Mouse (Mus musculus): ENCODE results near the gene Gm21190.

DNA sequence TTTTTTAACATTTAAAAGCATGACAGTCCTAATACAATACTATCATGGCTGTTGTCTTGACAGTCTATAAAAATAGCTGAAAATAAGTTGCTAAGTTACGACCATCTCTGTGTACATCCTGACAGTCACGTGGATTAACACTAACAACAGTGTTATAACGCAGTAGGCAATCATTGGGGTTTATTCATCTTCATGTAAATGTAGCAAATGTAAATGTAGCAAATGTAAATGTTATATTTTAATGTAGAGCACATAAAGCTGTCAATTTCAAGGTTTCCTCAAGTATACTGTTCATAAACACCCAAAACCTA is 21.8 kb downstream of the Gm21190 start:
- TF ChIP-seq CTCF (IDR thresholded peaks at IDR 0.05; ENCODE audit: low read depth) (no peak), EP300 (IDR thresholded peaks at IDR 0.05; ENCODE audit: low read depth) (no peak)
